Mouse (Mus musculus) bone marrow macrophage, adult 2 months (primary cell): ENCODE measurements around the gene Zc3h12c.

Source experiments
- CTCF ChIP-seq: IDR thresholded peaks from 2 replicates; pipeline ENCODE4 v1.5.1; 2012; ENCODE audit warnings: low read depth, mild to moderate bottlenecking, low read length, moderate library complexity
- POLR2A ChIP-seq: IDR thresholded peaks from 2 replicates; pipeline ENCODE4 v1.6.1; 2012; ENCODE audit warnings: mild to moderate bottlenecking, low read depth, low read length, borderline replicate concordance

GRCm38 (mm10) chr9:52152076-52152826 is 16.1 kb downstream of the Zc3h12c start:
- no peak for TF ChIP-seq POLR2A
- no peak for TF ChIP-seq CTCF
